Mouse (Mus musculus) intestine, embryonic 16.5 days (tissue): ENCODE results near the gene Tomm40. TPM values are rescaled to one million over a fixed set of nuclear protein-coding genes. Genes with fewer than 3 reads are reported as not detected.
A peak's percentile ranks its signal among the peaks of the same experiment; 100 is the strongest.

ENCODE experiments used
- ATAC-seq: fragments of 200-750 bp; cut with Nextera tagmentation; 2 replicates; pipeline ENCODE4 v1.8.0; 2017; ENCODE audit warnings: moderate TSS enrichment, moderate library complexity
- H3K27ac ChIP-seq: fragments of 300-500 bp; sonication (generic); 2 replicates; pipeline ENCODE4 v1.5.1; 2014; ENCODE audit warnings: mild to moderate bottlenecking, low read length
- H3K27me3 ChIP-seq: fragments of 300-500 bp; sonication (generic); replicated peaks from 2 replicates; pipeline ENCODE4 v1.6.1; 2014; ENCODE audit warnings: low read length, control low read depth, mixed read lengths; ENCODE audit not compliant: control insufficient read depth, insufficient read depth
- H3K36me3 ChIP-seq: fragments of 300-500 bp; sonication (generic); 2 replicates; pipeline ENCODE4 v1.6.1; 2014; ENCODE audit warnings: low read length, control low read depth; ENCODE audit not compliant: control insufficient read depth, insufficient read depth
- H3K4me1 ChIP-seq: fragments of 300-500 bp; sonication (generic); 2 replicates; pipeline ENCODE4 v1.6.1; 2014; ENCODE audit warnings: low read length, control low read depth, mixed read lengths; ENCODE audit not compliant: control insufficient read depth, insufficient read depth
- H3K4me2 ChIP-seq: fragments of 300-500 bp; sonication (generic); 2 replicates; pipeline ENCODE4 v1.6.1; 2014; ENCODE audit warnings: low read depth, low read length, control low read depth
- H3K4me3 ChIP-seq: fragments of 300-500 bp; sonication (generic); 2 replicates; pipeline ENCODE4 v1.5.1; 2014; ENCODE audit warnings: mild to moderate bottlenecking, low read length
- H3K9ac ChIP-seq: fragments of 300-500 bp; sonication (generic); 2 replicates; pipeline ENCODE4 v1.6.1; 2014; ENCODE audit warnings: low read depth, low read length
- H3K9me3 ChIP-seq: fragments of 300-500 bp; sonication (generic); 2 replicates; pipeline ENCODE4 v1.6.1; 2016; ENCODE audit warnings: low read length, control low read depth; ENCODE audit not compliant: control insufficient read depth
- WGBS: fragments of 180-500 bp; shearing (Covaris S2); extraction: QIAGEN DNeasy Blood & Tissue Kit; methylation state at CpG from one replicate; pipeline ENCODE4 v1.1.7; 2014; 5-methylcytosine and 5-hydroxymethylcytosine counted together
- polyA plus RNA-seq: library from polyadenylated mRNA; unstranded; fragments of >200 nt; fragmentation: Nextera tagmentation; extraction: Ambion mirVana; gene quantifications from 2 replicates; pipeline ENCODE4 v1.2.1, GENCODE M21; 2015

The Tomm40 gene
- polyA plus RNA-seq, 1 experiment from 2014 or later, result 143 TPM

DNA sequence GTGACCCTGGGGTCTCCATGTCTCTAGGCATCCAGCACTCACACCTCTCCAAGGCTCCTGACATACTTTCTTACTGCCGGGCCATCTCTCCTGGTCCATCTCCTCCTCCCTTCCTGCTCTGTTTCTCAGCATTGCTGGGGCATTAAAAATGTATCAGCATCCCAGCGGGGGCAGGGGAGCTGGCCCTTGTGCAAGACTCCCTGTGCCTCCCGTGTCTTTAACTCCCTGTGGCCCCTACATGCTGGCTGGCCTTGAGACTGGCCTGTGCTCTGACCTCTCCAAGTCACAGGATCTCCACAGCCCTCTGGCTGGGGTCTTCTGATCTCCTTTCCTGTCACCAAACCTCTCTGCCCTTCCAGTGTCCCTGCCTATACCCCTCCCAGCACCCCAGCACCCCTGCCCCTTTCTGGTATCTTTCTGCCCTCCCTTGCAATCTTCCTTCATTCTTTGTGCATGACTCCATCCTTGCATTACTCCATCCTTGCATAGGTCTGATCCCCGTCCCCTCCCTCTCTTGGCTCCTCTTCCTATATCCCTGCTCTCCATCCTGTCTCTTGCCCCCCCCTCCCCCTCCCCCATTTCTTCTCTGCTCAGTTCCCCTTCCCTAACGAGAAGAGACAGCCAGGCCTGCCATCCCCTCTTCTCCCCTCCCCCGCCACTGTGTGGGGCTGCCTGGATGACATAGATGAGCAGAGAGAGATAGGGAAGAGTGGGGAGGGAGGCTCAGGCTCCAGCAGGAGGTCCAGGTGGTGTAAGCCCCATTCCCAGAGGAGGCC is 31.4 kb upstream of the Tomm40 start:
- Histone ChIP-seq H3K27me3 (no peaks in the 10 kb centered on the region), H3K4me1 (peaks cover 54% of the 10 kb centered on the region), H3K9me3 (no peaks in the 10 kb centered on the region), H3K9ac (peak overlapping the region; percentile 97), H3K4me3 (peak overlapping the region; percentile 92), H3K36me3 (0 out of 2 replicates have a peak, but pooled peaks cover 5% of the 10 kb centered on the region), H3K4me2 (peak overlapping the region; percentile 82), H3K27ac (peak overlapping the region; percentile 95)
- WGBS, result 19% methylated on average over 6 of the region's 6 CpGs
- no peak for ATAC-seq

DNA sequence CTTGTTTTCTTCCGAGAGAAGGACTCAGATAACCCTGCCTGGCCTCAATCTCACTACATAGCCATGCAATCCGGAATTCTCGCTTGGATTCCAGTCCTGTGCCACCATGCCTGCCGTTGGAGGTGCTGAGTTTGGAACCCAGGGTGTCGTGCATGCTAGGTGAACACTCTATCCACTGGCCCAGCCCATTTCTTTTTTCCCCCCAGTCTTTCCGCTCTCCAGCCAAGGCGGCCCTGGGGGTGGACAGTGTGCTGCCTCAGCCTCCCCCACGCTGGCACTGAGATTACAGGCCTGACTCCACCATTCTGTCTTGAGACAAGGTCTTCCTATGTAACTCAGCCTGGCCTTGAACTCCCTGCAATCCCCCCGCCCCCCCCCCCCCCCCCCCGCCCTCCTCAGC is 30.7 kb upstream of the Tomm40 start:
- H3K4me2 ChIP-seq, result no peak overlapping the region
- no peaks in the 10 kb centered on the region for H3K9me3 ChIP-seq

DNA sequence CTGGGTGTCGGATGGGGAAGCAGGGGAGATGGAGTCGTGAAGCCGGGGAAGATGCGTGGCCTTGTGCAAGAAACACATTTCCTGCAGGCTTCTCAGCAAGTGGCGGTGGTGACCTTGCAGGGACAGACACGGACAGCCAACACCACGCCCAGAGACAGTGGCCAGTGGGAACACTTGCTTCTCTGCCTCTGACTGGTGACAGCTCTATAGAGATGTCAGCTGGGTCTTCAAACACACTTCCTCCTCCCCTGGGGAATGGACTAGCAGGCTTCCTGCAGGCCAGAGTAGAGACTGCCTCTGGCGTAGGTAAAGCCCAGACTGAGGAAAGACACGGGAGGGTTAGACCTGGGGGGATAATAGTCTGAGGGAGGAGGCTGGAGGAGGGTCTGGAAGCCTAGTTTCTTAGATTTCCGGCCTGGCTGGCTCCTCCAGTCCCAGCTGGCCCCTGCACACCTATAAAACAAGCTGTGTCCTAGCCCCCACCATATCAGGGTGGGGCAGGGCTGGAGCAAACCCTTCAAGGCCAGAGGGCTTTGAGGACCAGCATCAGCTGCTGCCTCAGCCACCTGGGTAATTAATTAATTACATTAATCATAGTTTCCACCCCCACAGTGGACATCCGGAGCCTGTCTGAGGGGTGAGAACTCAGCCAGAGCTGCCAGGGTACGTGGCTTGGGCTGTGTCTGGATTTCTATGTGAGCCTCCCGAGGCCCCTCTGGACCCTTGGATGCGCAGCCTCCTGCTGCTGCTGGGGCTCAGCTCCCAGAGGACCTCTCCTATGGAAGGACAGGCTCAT is 29.6 kb upstream of the Tomm40 start:
- Histone ChIP-seq H3K27ac (peak overlapping the region; percentile 74), H3K27me3 (no peaks in the 10 kb centered on the region), H3K4me1 (peaks cover 51% of the 10 kb centered on the region), H3K9me3 (no peaks in the 10 kb centered on the region), H3K4me2 (peak overlapping the region; percentile 24; the same call in 1 of the 2 replicates), H3K9ac (peak overlapping the region; percentile 36), H3K36me3 (peaks cover 11% of the 10 kb centered on the region; the same call in 1 of the 2 replicates), H3K4me3 (no peak overlapping the region)
- WGBS, result 56% methylated on average over 14 of the region's 14 CpGs
- no peak for ATAC-seq

More for the DNA sequence above, 30.7 kb upstream of the Tomm40 start:
- H3K9ac ChIP-seq, result no peak overlapping the region
- H3K36me3 ChIP-seq, result 0 out of 2 replicates have a peak, but pooled peaks cover 5% of the 10 kb centered on the region
- ATAC-seq, result no peak
- 63% methylated on average over 9 of the region's 10 CpGs for WGBS
- H3K4me3 ChIP-seq, result no peak overlapping the region
- H3K27ac ChIP-seq, result 0 out of 2 replicates have a peak overlapping the region, but pooled peaks have one; percentile 1
- H3K4me1 ChIP-seq, result peaks cover 55% of the 10 kb centered on the region
- H3K27me3 ChIP-seq, result no peaks in the 10 kb centered on the region

DNA sequence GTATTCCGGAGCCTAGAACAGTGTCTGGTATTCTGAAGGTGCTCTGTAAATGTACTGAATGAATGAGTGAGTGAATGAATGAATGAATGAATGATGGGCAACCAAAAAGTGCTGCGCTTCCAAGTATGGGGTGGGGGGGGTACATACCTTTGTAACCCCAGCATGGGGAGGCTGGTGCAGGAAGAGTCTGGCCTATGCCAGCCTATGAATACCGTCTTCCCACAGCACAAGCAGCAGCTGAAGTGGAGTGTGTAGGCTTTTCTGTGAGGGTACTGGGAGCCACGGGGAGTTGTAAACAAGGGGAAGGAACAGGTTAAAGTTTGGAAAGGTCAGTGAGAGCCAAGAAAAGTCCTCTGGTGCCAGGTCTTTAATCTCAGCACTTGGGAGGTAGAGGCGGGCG is 28.6 kb upstream of the Tomm40 start:
- Histone ChIP-seq H3K4me3 (no peak overlapping the region), H3K9ac (no peak overlapping the region), H3K27ac (no peak overlapping the region), H3K4me2 (no peak overlapping the region), H3K27me3 (no peaks in the 10 kb centered on the region), H3K9me3 (no peaks in the 10 kb centered on the region), H3K4me1 (peaks cover 51% of the 10 kb centered on the region), H3K36me3 (peaks cover 11% of the 10 kb centered on the region; the same call in 1 of the 2 replicates)
- 78% methylated on average over 6 of the region's 6 CpGs for WGBS
- ATAC-seq, result no peak

DNA sequence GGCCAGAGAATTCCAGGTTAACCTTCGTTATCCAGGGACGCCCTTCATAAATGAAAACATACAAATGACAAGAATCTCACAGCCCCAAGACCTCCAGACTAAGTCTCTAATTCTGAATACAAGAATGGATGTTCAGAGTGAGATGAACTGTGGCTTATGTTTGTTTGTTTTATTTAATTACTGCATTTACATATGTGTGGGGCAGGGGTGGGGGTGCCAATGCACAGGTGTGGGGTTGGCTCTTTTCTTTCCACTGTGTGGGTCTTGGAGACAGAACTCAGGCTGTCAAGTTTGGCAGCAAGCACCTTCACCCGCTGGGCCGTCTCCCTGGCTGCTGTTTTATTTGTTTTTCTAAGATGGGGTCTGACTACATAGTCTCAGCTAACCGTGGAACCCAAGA is 27.2 kb upstream of the Tomm40 start:
- ATAC-seq, result no peak
- H3K4me2 ChIP-seq, result no peak overlapping the region
- no peaks in the 10 kb centered on the region for H3K9me3 ChIP-seq
- peaks cover 45% of the 10 kb centered on the region for H3K4me1 ChIP-seq
- WGBS, result 47% methylated on average over 5 of the region's 5 CpGs
- H3K4me3 ChIP-seq, result no peak overlapping the region
- no peak overlapping the region for H3K9ac ChIP-seq
- peaks cover 18% of the 10 kb centered on the region for H3K36me3 ChIP-seq
- H3K27me3 ChIP-seq, result no peaks in the 10 kb centered on the region
- H3K27ac ChIP-seq, result no peak overlapping the region

DNA sequence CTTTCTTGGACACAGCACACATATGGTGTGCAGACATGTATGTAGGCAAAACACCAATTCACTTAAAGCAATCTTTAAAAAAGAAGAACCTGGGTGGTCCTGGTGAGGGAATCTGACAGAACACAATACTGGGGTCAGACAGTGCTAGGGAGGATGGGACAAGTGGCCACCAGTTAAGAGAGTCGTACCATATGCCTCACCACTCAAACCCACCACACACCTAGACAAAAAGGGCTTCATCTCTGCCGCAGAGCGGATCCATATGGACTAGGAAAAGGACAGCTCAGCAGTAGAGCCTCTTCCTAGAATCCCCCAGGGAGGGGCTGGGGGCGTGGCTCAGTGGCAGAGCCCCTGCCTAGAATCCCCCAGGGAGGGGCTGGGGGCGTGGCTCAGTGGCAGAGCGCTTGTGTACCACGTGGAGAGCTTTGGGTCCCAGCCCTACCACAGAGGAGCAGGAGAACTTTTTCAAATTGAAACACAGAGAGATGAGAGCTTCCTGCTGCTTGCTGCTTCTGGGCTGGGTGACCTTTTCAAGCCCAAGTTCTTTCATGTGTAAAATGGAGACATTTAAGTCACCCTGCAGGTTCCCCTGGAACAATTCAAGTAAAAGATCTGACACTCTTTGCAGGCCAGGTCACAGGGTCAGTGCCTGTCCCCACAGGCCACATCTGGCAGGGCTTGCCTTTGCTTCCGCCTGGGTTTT is 26.2 kb upstream of the Tomm40 start:
- Histone ChIP-seq H3K4me1 (peaks cover 35% of the 10 kb centered on the region), H3K9ac (no peak overlapping the region), H3K36me3 (peaks cover 22% of the 10 kb centered on the region), H3K27me3 (no peaks in the 10 kb centered on the region), H3K27ac (no peak overlapping the region; the same call in 1 of the 2 replicates), H3K4me2 (no peak overlapping the region), H3K4me3 (no peak overlapping the region), H3K9me3 (no peaks in the 10 kb centered on the region)
- ATAC-seq, result peak; percentile 17; the same call in 1 of the 2 replicates
- 15% methylated on average over 8 of the region's 8 CpGs for WGBS

DNA sequence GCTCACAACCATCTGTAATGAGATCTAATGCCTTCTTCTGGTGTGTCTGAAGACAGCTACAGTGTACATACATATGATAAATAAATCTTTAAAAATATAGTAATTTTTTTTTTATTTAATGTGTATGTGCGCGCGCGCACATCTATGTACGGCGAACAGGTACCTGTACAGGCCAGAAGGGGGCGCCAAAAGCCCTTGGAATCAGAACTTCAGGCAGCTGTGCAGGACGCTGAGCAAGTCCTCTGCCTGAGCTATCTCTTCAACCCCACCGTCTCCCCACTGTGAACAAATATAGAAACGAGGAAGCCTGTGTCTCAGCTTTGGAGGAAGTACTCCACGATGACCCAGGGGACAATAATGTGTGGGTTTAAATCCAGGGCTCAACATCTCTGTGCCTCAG is 25.0 kb upstream of the Tomm40 start:
- H3K27me3 ChIP-seq, result no peaks in the 10 kb centered on the region
- no peak overlapping the region for H3K9ac ChIP-seq
- H3K9me3 ChIP-seq, result no peaks in the 10 kb centered on the region
- WGBS, result 90% methylated on average over 11 of the region's 11 CpGs
- no peak overlapping the region for H3K4me3 ChIP-seq
- no peak overlapping the region for H3K4me2 ChIP-seq
- no peak for ATAC-seq
- H3K4me1 ChIP-seq, result peaks cover 27% of the 10 kb centered on the region
- no peak overlapping the region for H3K27ac ChIP-seq
- peaks cover 25% of the 10 kb centered on the region for H3K36me3 ChIP-seq

DNA sequence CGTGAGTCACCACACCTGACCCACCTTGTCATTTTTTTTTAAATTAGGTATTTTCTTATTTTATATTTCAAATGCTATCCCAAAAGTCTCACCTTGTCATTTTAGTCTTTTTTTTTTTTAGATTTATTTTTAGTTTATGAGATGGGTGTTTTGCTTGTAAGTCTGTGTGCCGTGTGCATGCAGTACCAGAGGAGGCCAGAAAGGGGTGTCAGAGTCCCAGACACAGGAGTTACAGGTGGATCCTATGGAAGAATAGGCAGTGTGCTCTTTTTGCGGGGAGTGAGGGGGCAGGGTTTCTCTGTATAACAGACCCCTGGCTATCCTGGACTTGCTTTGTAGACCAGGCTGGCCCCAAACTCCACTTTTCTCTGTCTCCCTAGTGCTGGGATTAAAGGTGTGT is 23.5 kb upstream of the Tomm40 start:
- Histone ChIP-seq H3K9ac (no peak overlapping the region), H3K27ac (no peak overlapping the region), H3K4me1 (peaks cover 18% of the 10 kb centered on the region), H3K4me2 (no peak overlapping the region), H3K9me3 (no peaks in the 10 kb centered on the region), H3K4me3 (no peak overlapping the region), H3K27me3 (no peaks in the 10 kb centered on the region), H3K36me3 (peaks cover 26% of the 10 kb centered on the region)
- no peak for ATAC-seq
- WGBS, result 85% methylated on average over 3 of the region's 3 CpGs
